Comparison of ENCODE assay signal across 8 mouse cellular contexts in the genomic region with DNA sequence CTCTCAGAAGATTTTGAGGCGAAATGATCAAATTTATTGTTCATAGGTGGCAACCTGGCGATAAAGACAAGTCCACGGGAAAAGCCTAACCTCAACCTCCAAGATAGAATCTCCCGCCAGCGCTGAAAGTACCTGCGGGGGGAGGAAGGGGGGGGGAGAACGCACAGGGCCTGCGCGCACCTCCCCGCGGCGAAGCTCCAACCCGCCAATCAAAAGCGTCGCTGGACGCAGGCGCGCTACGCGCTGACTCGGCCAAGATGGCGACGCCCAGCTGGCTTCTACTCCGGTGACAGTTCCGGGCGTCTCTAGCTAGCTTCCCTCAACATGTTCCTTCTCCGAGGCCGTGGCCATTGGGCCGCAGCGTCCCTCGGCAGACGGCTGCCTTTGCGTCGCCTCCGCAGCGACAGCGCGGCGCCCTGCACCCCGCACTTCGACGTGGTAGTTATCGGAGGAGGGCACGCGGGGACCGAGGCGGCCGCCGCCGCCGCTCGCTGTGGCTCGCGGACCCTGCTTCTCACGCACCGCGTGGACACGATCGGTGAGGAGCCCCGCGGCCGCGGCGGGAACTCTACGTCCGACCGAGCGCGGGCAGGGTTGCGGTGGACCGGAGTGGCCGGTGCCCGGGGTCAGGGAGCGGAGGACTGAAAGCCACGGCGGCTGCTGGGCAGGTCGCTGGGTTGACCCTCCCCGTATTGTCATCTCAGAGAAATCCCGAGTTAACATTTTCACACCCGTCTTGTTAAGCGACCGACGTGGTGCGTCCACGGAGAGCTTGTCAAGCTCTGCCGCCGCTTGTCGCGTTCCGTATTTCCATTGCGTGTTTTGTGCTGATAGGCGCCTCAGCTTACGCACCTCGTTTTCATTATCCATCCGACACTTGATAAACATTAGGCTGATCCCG. TPM values are rescaled to one million over a fixed set of nuclear protein-coding genes. Genes with fewer than 3 reads are reported as not detected.
DNase-seq lines count a peak whose midpoint lies in the region; ATAC-seq and TF ChIP-seq lines count a peak whose summit lies in the region.

A gene (plus strand): TSS at position 236 of the 901 bp plus-strand sequence.
A gene (minus strand): TSS at position 814 of the 901 bp plus-strand sequence.

- peak within 1 kb of the TSS; percentile 60 for H3K4me2 ChIP-seq in hindbrain, postnatal 0 days (ENCODE audit: low read depth, low read length)

- peak within 1 kb of the TSS; percentile 83 for H3K4me3 ChIP-seq in hindbrain, postnatal 0 days (ENCODE audit: low read length)
- peak within 1 kb of the TSS; percentile 81 for H3K4me3 ChIP-seq in left cerebral cortex, adult 2 months

- peaks cover 23% of the 10 kb centered on the region for H3K27me3 ChIP-seq in hindbrain, postnatal 0 days (ENCODE audit: insufficient read depth, low read length)

- peak within 1 kb of the TSS; percentile 89 for H3K9ac ChIP-seq in hindbrain, postnatal 0 days (replicated peaks; ENCODE audit: low read length)

- no peaks in the 10 kb centered on the region for H3K9me3 ChIP-seq in hindbrain, postnatal 0 days (ENCODE audit: low read length)

- H3K36me3 ChIP-seq in hindbrain, postnatal 0 days (ENCODE audit: insufficient read depth, low read length): peaks cover 7% of the 10 kb centered on the region; the same call in 1 of the 2 replicates

- intact Hi-C loops in left cerebral cortex, adult 2 months (cut with DNase I): loop anchor here (2.0 to 5.0 kb wide), 2 partner anchors 33 to 271 kb away; no protein-coding TSS in a partner anchor

- under 1% methylated on average over 96 of the region's 96 CpGs for WGBS in hindbrain, postnatal 0 days

- TF ChIP-seq CTCF in hindbrain, postnatal 0 days (IDR thresholded peaks at IDR 0.05; ENCODE audit: low read depth): 0 out of 2 replicates have a peak, but pooled peaks have one; percentile 6
- TF ChIP-seq CTCF in left cerebral cortex, adult 2 months (IDR thresholded peaks at IDR 0.05): no peak

- ATAC-seq in hindbrain, postnatal 0 days: peak; percentile 94
- ATAC-seq in megakaryocyte, adult 5-6 weeks (ENCODE audit: poor library complexity, severe bottlenecking): peak; percentile 80

- H3K27ac ChIP-seq in hindbrain, postnatal 0 days: peak within 1 kb of the TSS; percentile 96
- peak within 1 kb of the TSS; percentile 93 for H3K27ac ChIP-seq in left cerebral cortex, adult 2 months

- H3K4me1 ChIP-seq in hindbrain, postnatal 0 days (ENCODE audit: insufficient read depth, low read length): peaks cover 5% of the 10 kb centered on the region; the same call in 1 of the 2 replicates

- DNase-seq in T-cell, adult 2 months (ENCODE audit: low spot score): peak; percentile 88
- DNase-seq in cerebellum, postnatal 36 days: peak; percentile 88 to 89
- DNase-seq in gastrocnemius, adult 18-20 months (ENCODE audit: low spot score): peak; percentile 90
- peak; percentile 97 for DNase-seq in hindbrain, postnatal 0 days (ENCODE audit: low spot score)
- DNase-seq in left cerebral cortex, adult 2 months (ENCODE audit: extremely low spot score in 1 of 2, low spot score in 2 of 2): peak; percentile 90
- peak; percentile 86 to 87 for DNase-seq in right cerebral cortex, adult 2 months (ENCODE audit: low spot score in 2 of 2)
- DNase-seq in urinary bladder, postnatal 14 days (ENCODE audit: low spot score): peak; percentile 89

RNA-seq across cellular contexts. Expression of the first gene that starts in this region (rescaled TPM):
- total RNA-seq in gastrocnemius, adult 18-20 months (2021): 10 to 100 TPM; 18.1 to 18.3 TPM
- total RNA-seq in hindbrain, postnatal 0 days (2014; rRNA removed): 25.7 and 36.3 TPM in 2 replicates
- polyA plus RNA-seq in hindbrain, postnatal 0 days (2015; fragmentation: Nextera tagmentation; extraction: Ambion mirVana): 20.9 and 22.0 TPM in 2 replicates
- 10 to 100 TPM; 24.6 to 27.3 TPM for total RNA-seq in left cerebral cortex, adult 2 months (2021)
- 21.1 and 22.3 TPM in 2 replicates for total RNA-seq in megakaryocyte, adult 5-6 weeks (2015)
- 26.4 and 28.9 TPM in 2 replicates for total RNA-seq in megakaryocyte, adult 5-6 weeks (2017)

RNA-seq across cellular contexts. Expression of the second gene that starts in this region (rescaled TPM):
- not detected for total RNA-seq in gastrocnemius, adult 18-20 months (2021)
- total RNA-seq in hindbrain, postnatal 0 days (2014; rRNA removed): 2.5 TPM in 1 of 2 replicates, not detected in the other
- 2.3 and 3.4 TPM in 2 replicates for polyA plus RNA-seq in hindbrain, postnatal 0 days (2015; fragmentation: Nextera tagmentation; extraction: Ambion mirVana)
- total RNA-seq in left cerebral cortex, adult 2 months (2021): under 1 TPM; 0.63 to 0.65 TPM
- not detected in 2 replicates for total RNA-seq in megakaryocyte, adult 5-6 weeks (2015)
- total RNA-seq in megakaryocyte, adult 5-6 weeks (2017): not detected in 2 replicates

Comparison
In these comparisons a context has a peak if more than half of its experiments do, and no peak if none do; other contexts are left out.
1. Peak in every context shown above with its lines: DNase-seq, ATAC-seq, H3K4me3 ChIP-seq and H3K27ac ChIP-seq.